Mouse (Mus musculus): ENCODE results near the gene Kbtbd8. TPM values are rescaled to one million over a fixed set of nuclear protein-coding genes. Genes with fewer than 3 reads are reported as not detected.
A peak's percentile ranks its signal among the peaks of the same experiment; 100 is the strongest.

Gene Kbtbd8
- polyA plus RNA-seq, 1 experiment: 25.1 TPM

- TF ChIP-seq EP300 (IDR thresholded peaks at IDR 0.05; ENCODE audit: insufficient read depth, low read depth, low read length) (no peak), POLR2A (IDR thresholded peaks at IDR 0.05; ENCODE audit: insufficient read depth, low read length) (no peak), CTCF (IDR thresholded peaks at IDR 0.05; ENCODE audit: low read depth, low read length) (no peak)
- Histone ChIP-seq H3K27ac (ENCODE audit: insufficient read depth, low read length) (no peak overlapping the region), H3K9ac (ENCODE audit: low read depth, poor library complexity, severe bottlenecking) (peak overlapping the region; percentile 99), H3K9me3 (replicated peaks; ENCODE audit: control insufficient read depth, insufficient read depth, low read length, poor library complexity, severe bottlenecking) (no peaks in the 10 kb centered on the region), H3K36me3 (ENCODE audit: control insufficient read depth, insufficient read depth, low read length, poor library complexity, severe bottlenecking) (peaks cover 11% of the 10 kb centered on the region), H3K4me1 (ENCODE audit: control insufficient read depth, insufficient read depth, low read length) (no peaks in the 10 kb centered on the region), H3K4me3 (ENCODE audit: low read depth, low read length) (peak overlapping the region; percentile 93), H3K27me3 (ENCODE audit: control insufficient read depth, insufficient read depth, low read length, poor library complexity, severe bottlenecking) (no peaks in the 10 kb centered on the region)
Observed at GRCm38 (mm10) chr6:95117614-95118541, 838 bp downstream of the Kbtbd8 start.

GRCm38 (mm10) chr6:95119389-95119788, 2.3 kb downstream of the Kbtbd8 start:
- Histone ChIP-seq H3K9me3 (replicated peaks; ENCODE audit: control insufficient read depth, insufficient read depth, low read length, poor library complexity, severe bottlenecking) (no peaks in the 10 kb centered on the region), H3K36me3 (ENCODE audit: control insufficient read depth, insufficient read depth, low read length, poor library complexity, severe bottlenecking) (peaks cover 17% of the 10 kb centered on the region)

GRCm38 (mm10) chr6:95149931-95150534, 33.0 kb downstream of the Kbtbd8 start:
- TF ChIP-seq CTCF (IDR thresholded peaks at IDR 0.05; ENCODE audit: low read depth, low read length) (no peak), EP300 (IDR thresholded peaks at IDR 0.05; ENCODE audit: insufficient read depth, low read depth, low read length) (no peak), POLR2A (IDR thresholded peaks at IDR 0.05; ENCODE audit: insufficient read depth, low read length) (no peak)
- no peak overlapping the region for H3K4me3 ChIP-seq (ENCODE audit: low read depth, low read length)
- no peaks in the 10 kb centered on the region for H3K4me1 ChIP-seq (ENCODE audit: control insufficient read depth, insufficient read depth, low read length)
- no peaks in the 10 kb centered on the region for H3K9me3 ChIP-seq (replicated peaks; ENCODE audit: control insufficient read depth, insufficient read depth, low read length, poor library complexity, severe bottlenecking)
- H3K27ac ChIP-seq (ENCODE audit: insufficient read depth, low read length): no peak overlapping the region
- no peaks in the 10 kb centered on the region for H3K27me3 ChIP-seq (ENCODE audit: control insufficient read depth, insufficient read depth, low read length, poor library complexity, severe bottlenecking)
- H3K36me3 ChIP-seq (ENCODE audit: control insufficient read depth, insufficient read depth, low read length, poor library complexity, severe bottlenecking): no peaks in the 10 kb centered on the region
- no peak overlapping the region for H3K9ac ChIP-seq (ENCODE audit: low read depth, poor library complexity, severe bottlenecking)

More at GRCm38 (mm10) chr6:95119389-95119788, 2.3 kb downstream of the Kbtbd8 start:
- Histone ChIP-seq H3K27ac (ENCODE audit: insufficient read depth, low read length) (no peak overlapping the region), H3K4me3 (ENCODE audit: low read depth, low read length) (no peak overlapping the region), H3K4me1 (ENCODE audit: control insufficient read depth, insufficient read depth, low read length) (no peaks in the 10 kb centered on the region), H3K27me3 (ENCODE audit: control insufficient read depth, insufficient read depth, low read length, poor library complexity, severe bottlenecking) (no peaks in the 10 kb centered on the region), H3K9ac (ENCODE audit: low read depth, poor library complexity, severe bottlenecking) (no peak overlapping the region)
- TF ChIP-seq EP300 (IDR thresholded peaks at IDR 0.05; ENCODE audit: insufficient read depth, low read depth, low read length) (no peak), POLR2A (IDR thresholded peaks at IDR 0.05; ENCODE audit: insufficient read depth, low read length) (no peak), CTCF (IDR thresholded peaks at IDR 0.05; ENCODE audit: low read depth, low read length) (no peak)

- Histone ChIP-seq H3K9me3 (replicated peaks; ENCODE audit: control insufficient read depth, insufficient read depth, low read length, poor library complexity, severe bottlenecking) (no peaks in the 10 kb centered on the region), H3K4me3 (ENCODE audit: low read depth, low read length) (no peak overlapping the region), H3K36me3 (ENCODE audit: control insufficient read depth, insufficient read depth, low read length, poor library complexity, severe bottlenecking) (no peaks in the 10 kb centered on the region), H3K9ac (ENCODE audit: low read depth, poor library complexity, severe bottlenecking) (no peak overlapping the region), H3K4me1 (ENCODE audit: control insufficient read depth, insufficient read depth, low read length) (no peaks in the 10 kb centered on the region), H3K27ac (ENCODE audit: insufficient read depth, low read length) (no peak overlapping the region), H3K27me3 (ENCODE audit: control insufficient read depth, insufficient read depth, low read length, poor library complexity, severe bottlenecking) (no peaks in the 10 kb centered on the region)
- TF ChIP-seq CTCF (IDR thresholded peaks at IDR 0.05; ENCODE audit: low read depth, low read length) (no peak), POLR2A (IDR thresholded peaks at IDR 0.05; ENCODE audit: insufficient read depth, low read length) (no peak), EP300 (IDR thresholded peaks at IDR 0.05; ENCODE audit: insufficient read depth, low read depth, low read length) (no peak)
Observed at GRCm38 (mm10) chr6:95150885-95151284, 33.8 kb downstream of the Kbtbd8 start.

GRCm38 (mm10) chr6:95151563-95151962, 34.5 kb downstream of the Kbtbd8 start:
- Histone ChIP-seq H3K27me3 (ENCODE audit: control insufficient read depth, insufficient read depth, low read length, poor library complexity, severe bottlenecking) (no peaks in the 10 kb centered on the region), H3K9ac (ENCODE audit: low read depth, poor library complexity, severe bottlenecking) (no peak overlapping the region), H3K27ac (ENCODE audit: insufficient read depth, low read length) (no peak overlapping the region), H3K36me3 (ENCODE audit: control insufficient read depth, insufficient read depth, low read length, poor library complexity, severe bottlenecking) (no peaks in the 10 kb centered on the region), H3K4me1 (ENCODE audit: control insufficient read depth, insufficient read depth, low read length) (no peaks in the 10 kb centered on the region), H3K9me3 (replicated peaks; ENCODE audit: control insufficient read depth, insufficient read depth, low read length, poor library complexity, severe bottlenecking) (no peaks in the 10 kb centered on the region), H3K4me3 (ENCODE audit: low read depth, low read length) (no peak overlapping the region)
- no peak for TF ChIP-seq CTCF (IDR thresholded peaks at IDR 0.05; ENCODE audit: low read depth, low read length)
- no peak for TF ChIP-seq POLR2A (IDR thresholded peaks at IDR 0.05; ENCODE audit: insufficient read depth, low read length)
- no peak for TF ChIP-seq EP300 (IDR thresholded peaks at IDR 0.05; ENCODE audit: insufficient read depth, low read depth, low read length)

GRCm38 (mm10) chr6:95163965-95164364, 46.9 kb downstream of the Kbtbd8 start:
- H3K4me3 ChIP-seq (ENCODE audit: low read depth, low read length): no peak overlapping the region
- TF ChIP-seq EP300 (IDR thresholded peaks at IDR 0.05; ENCODE audit: insufficient read depth, low read depth, low read length) (no peak), CTCF (IDR thresholded peaks at IDR 0.05; ENCODE audit: low read depth, low read length) (no peak), POLR2A (IDR thresholded peaks at IDR 0.05; ENCODE audit: insufficient read depth, low read length) (no peak)
- H3K36me3 ChIP-seq (ENCODE audit: control insufficient read depth, insufficient read depth, low read length, poor library complexity, severe bottlenecking): no peaks in the 10 kb centered on the region
- no peak overlapping the region for H3K9ac ChIP-seq (ENCODE audit: low read depth, poor library complexity, severe bottlenecking)
- H3K4me1 ChIP-seq (ENCODE audit: control insufficient read depth, insufficient read depth, low read length): no peaks in the 10 kb centered on the region
- H3K27ac ChIP-seq (ENCODE audit: insufficient read depth, low read length): no peak overlapping the region
- H3K9me3 ChIP-seq (replicated peaks; ENCODE audit: control insufficient read depth, insufficient read depth, low read length, poor library complexity, severe bottlenecking): no peaks in the 10 kb centered on the region
- no peaks in the 10 kb centered on the region for H3K27me3 ChIP-seq (ENCODE audit: control insufficient read depth, insufficient read depth, low read length, poor library complexity, severe bottlenecking)
